Mouse (Mus musculus) left cerebral cortex, postnatal 10 days (tissue): ENCODE measurements around the gene Ddx47. TPM values are rescaled to one million over a fixed set of nuclear protein-coding genes. Genes with fewer than 3 reads are reported as not detected.
A peak's percentile ranks its signal among the peaks of the same experiment; 100 is the strongest.

Experiments used
- DNase-seq, 2 experiments: peaks; one replicate each; pipeline ENCODE4 v3.0.0; 2021 to 2022; ENCODE audit warnings: low spot score in 2 of 2, mixed read lengths in 1 of 2; ENCODE audit errors: extremely low spot score in 1 of 2
- intact Hi-C: fragments of 180-260 bp; cut with DNase I; formaldehyde crosslinking; loops from one replicate; pipeline ENCODE4 v1.15.1; 2025
- total RNA-seq, 2 experiments: library from RNA; stranded (reverse); gene quantifications; 2 replicates each; pipeline ENCODE4 v1.2.3; 2021

Gene Ddx47
- total RNA-seq = 10 to 100 TPM; 51.6 to 53.7 TPM

DNA sequence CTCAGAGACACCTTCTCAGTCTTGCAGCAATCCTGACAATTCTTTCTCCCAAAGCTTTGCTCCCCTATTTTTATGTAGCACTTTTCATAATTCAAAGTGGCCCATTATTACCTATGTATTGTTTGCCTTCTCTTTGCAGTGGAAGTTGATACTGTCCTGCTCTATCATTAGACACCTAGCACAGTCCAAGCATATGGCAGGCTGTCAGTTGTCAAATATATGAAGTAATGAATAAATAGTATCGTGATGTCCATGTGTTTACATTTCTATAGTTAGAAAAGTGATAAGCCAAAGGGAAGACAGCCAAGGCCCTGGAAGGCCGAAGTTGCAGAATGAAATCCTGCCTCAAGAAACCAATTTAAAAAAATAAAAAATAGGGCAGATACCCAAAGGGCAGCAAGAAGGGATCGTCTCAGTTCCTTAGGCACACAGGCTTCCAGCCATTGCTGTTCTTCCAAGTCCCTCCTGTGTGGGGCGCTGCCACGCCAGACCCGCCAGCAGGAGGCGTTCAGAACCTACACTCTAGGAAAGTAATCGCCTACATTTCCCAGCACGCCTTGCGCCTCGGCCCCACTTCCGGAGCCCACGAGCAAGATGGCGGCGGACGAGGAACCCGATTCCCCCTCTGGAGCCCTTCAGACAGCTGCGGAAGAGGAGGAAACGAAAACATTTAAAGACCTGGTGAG lies at the start of gene Ddx47:
Ddx47 (plus strand) TSS at position 565 of the 686 bp plus-strand sequence.
- intact Hi-C loops = no loop called here

DNA sequence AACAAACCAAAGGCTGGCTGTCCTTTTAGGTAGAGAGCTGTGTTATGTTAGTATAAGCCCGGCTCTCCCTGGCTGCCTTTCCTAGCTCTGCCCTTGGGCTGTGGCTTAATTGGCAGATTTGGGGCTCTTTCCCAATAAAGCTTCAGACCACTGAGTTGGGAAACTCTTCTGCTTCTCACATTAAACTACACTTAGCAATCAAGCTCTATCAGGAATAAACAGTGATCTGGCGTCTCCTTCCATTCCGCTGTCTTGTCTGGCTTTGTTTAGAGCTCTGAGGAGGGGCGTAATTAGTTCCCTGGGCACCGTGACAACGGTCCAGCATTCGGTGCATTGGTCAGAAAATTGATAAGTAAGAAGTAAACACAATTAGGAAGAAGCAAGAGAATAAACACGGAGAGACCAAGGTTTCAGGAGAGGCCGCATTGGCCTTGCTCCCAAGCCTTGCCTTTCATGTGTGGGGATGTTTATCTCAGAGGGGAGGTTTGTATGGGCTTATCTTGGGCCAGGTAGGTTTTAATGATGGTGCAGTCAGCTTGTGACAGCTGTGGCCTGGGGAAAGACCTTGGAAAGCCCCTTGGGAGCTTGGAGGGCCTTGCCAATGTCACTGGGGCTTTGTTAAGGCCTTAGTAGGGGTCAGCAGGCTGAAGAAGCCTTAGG lies 49.4 kb upstream of the Ddx47 start:
- intact Hi-C loops = no loop called here
- DNase-seq = no peak

More for the DNA sequence above, at the start of gene Ddx47:
- peak; percentile 93 to 96 for DNase-seq

DNA sequence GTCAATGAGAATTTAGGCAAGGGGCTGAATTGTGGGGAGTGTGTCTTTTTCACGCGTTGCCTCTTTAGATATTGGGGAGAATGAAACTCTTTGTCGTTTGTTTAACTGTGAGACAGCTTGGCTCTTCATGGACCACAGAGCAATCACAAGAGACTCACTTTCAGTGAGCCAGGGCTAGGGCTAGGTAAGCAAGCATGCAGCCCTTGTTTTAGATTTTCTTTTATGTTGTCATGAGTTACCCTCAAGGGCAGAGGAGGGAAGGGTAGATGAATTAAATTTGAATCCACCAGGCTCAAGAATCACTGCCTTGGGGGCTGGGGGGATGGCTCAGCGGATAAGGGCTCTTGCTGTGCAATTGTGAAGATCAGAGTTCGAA lies 48.9 kb upstream of the Ddx47 start:
- DNase-seq = no peak
- intact Hi-C loops = no loop called here

DNA sequence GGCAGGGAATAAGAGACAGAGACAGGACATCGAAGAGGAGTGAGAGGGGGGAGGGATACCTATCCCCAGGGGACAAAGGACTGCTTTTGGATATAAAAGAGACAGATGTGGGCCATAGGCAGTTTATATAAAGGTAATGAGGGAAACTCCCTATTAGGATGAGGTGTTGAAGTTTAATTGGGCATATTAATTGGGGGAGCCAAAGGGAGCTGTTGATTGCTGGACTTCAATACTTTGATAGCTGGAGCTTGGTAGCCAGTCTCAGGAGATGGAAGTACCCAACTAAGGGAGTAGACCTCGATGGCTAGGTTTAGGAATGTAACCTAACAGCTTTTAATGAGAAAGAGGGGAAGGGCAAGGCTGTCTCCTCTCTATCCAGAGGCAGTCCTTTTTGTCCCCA lies 47.5 kb upstream of the Ddx47 start:
- no peak for DNase-seq
- intact Hi-C loops = no loop called here

DNA sequence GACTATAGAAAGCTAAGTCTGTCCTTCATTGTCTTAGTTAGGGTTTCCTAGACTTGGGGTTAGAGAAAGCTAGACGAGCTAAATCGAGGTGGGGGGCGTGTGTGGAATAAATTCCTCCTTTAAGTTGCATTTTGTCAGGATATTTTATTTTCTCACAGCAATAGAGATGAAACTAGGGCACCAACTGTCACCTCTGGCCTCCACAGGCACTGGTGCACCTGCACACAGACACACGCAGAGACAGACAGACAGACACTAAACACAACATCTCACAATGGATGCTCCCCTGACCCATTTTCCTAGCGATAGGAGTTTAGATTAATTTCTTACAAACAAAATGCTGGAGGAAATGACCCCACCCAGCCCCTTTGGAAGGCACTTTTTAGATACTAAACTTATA lies 44.7 kb upstream of the Ddx47 start:
- intact Hi-C loops = no loop called here
- DNase-seq = no peak

DNA sequence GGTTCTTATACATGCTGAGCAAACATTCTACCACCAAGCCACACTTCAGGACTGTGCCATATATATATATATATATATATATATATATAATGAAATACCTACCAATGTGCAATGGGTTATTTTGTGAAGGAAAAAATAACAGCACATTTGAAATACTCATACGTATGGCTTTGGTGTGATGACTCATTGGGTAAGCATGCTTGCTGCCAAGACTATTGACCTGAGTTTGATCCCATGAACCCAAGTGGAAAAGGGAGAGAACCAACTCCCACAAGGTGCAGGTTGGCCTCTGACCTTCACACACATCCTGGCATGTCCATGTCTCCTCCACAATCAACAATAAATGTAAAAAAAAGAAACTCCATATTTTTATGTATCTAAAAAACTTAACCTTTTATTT lies 43.1 kb upstream of the Ddx47 start:
- intact Hi-C loops = no loop called here
- DNase-seq = no peak

DNA sequence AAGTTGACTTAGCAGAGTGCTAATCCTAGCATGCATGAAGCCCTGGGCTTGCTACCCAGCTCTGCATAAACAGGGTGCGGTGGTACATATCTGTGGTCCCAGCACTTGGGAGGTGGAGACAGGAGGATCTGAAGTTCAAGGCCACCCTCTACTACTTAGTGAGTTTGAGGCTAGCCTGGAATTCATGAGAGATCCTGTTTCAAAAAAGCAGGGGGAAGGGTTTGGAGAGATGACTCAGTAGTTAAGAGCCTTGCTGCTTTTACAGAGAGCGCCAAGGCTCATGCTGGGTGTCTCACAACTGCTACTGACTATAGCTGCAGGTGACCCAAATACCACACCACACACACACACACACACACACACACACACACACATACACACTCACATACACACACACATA lies 41.9 kb upstream of the Ddx47 start:
- no peak for DNase-seq
- intact Hi-C loops = no loop called here

DNA sequence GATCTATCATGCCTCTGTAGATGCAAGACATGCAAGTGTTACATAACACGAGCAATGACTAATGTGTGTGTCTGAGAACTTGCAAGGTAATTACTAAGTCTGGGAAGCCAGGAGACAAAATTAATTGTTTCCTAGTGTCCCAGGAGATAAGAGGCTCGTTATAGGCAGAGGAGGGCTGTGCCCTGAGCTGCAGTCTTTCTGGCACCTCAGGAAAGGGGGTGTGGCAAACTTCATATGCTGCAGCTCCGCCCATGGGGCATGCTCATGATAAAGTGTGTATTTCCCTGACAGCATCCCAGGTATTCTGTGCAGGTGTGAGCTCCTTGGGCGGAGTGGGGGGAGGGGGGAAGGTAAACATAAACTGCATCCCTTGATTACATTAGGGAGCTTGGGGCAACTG lies 39.3 kb upstream of the Ddx47 start:
- no peak for DNase-seq

DNA sequence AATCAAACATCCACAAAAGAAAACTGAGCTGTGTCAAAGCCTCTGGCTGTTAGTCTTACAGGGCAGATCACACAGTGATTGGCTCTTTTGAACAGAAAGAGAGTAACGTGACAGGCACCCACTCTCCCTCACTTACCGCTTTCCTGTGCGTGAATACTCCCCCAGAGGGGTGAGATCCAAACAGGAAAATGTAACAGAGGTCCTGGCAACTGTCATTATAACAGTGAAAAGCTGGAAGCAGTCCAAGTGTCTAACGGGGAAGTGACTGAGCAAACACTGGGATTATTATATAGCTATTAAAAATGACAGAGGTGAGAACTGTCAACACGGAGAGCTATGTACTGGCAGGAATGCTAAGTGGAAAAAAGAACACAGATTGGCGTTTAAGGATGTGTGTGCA lies 34.8 kb upstream of the Ddx47 start:
- intact Hi-C loops = no loop called here
- no peak for DNase-seq

More for the DNA sequence above, 39.3 kb upstream of the Ddx47 start:
- intact Hi-C loops = no loop called here

DNA sequence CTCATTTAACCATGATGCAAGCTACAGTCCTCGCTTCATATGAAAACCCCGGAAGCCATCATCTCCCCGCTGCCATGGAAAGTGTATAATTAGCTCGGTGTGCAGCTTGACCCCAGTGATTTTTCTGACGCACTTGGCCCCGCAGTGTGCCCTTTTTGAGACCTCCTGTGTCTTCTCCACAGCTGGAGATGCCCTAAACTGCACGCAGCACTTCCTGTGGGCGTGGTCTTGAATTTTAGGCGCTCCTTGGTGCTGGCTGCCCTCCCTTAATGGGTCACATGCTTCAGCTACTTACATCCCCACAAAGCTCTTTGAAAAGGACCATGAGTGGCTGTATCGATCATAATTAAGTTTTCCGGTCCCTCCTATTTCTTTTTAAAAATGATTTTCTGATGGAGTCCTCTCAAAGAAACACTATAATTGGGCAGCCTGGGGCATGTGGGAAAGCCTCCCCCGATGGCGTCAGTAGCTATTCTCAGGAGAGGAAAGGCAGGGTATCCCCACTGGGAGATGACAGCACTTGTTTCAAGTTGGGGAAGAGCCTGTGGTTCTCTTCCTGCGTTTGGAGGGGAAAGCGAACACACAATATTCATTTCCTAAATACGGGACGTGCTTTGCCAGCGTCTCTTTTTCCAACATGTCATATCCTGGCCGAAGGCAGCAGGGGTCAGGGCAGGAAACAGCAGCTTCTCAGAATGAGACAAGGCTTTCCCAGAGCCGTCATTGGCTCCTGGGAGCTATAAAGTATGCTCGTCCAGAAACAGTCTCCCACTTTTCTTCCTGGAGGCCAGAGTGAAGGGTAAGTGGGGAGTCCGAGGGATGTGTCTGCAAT lies 30.0 kb upstream of the Ddx47 start, which contains the start of gene Apold1:
Apold1 (plus strand) TSS at position 488 of the 832 bp plus-strand sequence.
- intact Hi-C loops = no loop called here
- DNase-seq = peak in 1 of 2 experiments; percentile 77

DNA sequence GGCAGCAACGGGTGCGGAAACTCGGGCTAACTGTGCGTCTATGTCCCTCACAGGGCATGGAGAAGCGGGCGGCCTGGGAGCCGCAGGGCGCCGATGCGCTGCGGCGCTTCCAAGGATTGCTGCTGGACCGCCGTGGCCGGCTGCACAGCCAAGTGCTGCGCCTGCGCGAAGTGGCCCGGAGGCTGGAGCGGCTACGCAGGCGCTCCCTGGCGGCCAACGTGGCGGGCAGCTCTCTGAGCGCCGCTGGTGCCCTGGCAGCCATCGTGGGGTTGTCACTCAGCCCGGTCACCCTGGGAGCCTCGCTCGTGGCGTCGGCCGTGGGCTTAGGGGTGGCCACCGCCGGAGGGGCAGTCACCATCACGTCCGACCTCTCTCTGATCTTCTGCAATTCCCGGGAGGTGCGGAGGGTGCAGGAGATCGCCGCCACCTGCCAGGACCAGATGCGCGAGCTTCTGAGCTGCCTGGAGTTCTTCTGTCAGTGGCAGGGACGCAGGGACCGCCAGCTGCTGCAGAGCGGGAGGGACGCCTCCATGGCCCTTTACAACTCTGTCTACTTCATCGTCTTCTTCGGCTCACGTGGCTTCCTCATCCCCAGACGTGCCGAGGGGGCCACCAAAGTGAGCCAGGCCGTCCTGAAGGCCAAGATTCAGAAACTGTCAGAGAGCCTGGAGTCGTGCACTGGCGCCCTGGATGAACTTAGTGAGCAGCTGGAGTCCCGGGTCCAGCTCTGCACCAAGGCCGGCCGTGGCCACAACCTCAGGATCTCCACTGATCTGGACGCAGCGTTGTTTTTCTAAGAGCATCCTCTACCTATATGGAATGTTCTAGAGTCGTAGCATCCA lies 27.7 kb upstream of the Ddx47 start:
- peak; percentile 79 to 96 for DNase-seq
- intact Hi-C loops = no loop called here

DNA sequence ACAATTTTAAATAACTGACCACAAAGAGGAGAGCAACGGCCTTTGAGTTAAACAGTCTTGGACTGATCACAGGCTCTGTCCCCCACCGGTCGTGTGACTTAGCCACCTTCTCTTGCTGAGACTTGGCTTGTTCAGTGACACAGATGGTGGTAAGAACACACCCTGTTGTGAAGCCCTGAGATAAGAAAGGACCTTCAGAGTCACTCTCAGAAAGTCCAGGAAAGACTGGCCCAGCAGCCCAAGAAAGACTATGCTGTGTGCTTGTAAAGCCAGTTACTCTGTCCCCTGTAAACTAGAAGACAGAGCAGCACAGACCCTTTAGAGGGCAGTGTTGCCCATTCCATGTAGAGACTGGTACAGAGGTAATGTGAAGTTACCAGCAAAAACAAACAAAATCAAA lies 26.7 kb upstream of the Ddx47 start:
- DNase-seq = no peak
- intact Hi-C loops = no loop called here

DNA sequence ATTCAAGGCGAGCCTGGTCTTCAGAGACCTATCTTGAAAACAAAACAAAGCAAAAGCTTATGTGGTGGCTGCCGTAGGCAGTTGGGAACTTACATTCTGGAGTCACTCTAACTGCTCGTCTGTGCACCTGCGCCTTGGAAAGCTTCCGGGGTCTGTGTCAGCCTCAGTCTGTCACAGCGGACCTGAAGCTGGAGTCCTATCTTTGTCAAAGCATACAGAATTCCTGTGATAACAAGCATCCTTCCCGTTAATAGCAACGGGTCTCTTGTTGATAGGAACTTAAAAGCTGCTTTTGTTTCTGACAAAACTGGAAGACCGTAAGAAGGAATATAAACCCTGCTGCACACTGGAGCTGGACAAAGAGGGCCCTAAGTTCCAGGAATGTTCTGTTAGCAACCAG lies 23.0 kb upstream of the Ddx47 start:
- DNase-seq = no peak
- intact Hi-C loops = no loop called here

DNA sequence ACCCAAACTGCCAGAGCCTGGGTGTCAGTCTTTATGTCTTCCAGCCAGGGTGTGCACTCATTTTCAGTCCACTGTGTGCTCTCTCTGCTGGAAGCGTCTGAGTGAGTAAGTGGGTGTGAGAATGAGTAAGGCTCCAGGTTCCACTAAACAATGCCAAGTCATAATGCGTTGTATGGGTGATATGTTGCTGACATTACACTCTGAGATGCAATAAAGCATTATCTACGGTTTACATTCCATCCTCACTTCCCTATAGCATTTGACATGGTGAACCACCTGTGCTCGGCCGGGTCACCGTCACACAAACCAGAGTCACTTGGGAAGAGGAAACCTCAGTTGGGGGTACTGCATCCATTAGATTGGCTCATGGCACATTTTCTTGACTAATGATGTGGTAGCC lies 20.7 kb upstream of the Ddx47 start:
- intact Hi-C loops = no loop called here
- DNase-seq = no peak

DNA sequence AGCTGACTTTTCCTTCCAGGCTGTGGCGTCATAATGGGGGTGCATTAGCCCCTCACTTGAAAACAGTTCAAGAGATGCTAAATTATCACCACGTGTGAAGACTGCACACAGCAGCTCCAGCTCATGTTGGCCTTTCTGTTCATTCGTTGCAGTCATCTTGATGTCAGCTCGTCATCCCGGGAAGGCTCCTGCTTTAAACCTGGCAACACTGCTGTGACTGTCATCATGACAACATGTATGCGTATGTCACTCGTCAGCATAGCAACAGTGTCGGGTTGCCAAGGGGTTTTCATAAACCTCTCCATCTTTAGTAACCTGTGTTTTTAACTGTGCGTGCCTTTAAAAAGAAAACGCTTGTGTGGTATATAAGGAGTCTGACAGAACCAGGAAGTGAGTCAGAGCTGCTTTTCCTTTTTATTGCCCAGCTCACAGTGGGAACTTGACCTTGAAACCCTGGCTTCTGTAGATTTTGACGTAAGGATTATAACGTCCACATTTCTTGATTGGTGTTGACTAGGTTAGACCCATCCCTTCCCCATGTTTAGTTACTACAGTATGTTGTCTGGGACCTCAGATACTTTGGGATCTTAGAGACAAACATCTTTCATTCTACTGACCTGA lies 17.3 kb upstream of the Ddx47 start:
- intact Hi-C loops = no loop called here
- DNase-seq = peak; percentile 45 to 72

DNA sequence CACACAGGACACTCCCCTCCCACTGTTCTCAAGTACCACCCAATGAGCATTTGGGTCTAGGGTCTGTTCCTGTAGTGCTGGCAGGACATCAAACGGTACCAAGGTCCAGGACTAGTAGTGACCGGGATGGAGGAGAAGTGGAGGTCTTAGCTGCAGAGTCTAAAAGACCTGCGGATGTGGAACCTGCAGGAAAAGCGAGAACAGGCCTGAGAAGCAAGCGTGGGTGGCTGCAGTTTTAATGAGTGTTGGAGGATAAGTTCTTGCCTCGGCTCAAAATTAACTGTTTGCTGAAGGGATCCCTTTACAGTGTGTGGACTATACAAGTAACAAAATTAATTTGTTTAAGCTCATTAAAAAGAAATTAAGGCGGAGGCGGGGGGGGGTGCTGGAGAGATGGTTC lies 16.4 kb upstream of the Ddx47 start:
- intact Hi-C loops = no loop called here
- no peak for DNase-seq

DNA sequence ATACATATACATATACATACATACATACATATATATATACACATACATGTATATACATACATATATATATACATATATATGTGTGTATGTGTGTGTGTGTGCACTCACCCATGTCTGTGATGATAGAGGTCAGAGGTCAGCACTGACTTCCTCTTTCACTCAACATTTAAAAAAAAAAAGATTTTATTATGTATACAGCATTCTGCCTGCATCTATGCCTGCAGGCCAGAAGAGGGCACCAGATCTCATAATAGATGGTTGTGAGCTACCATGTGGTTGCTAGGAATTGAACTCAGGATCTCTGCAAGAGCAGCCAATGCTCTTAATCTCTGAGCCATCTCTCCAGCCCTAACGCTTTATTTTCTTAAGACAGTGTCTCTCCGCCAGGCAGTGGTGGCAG lies 14.5 kb upstream of the Ddx47 start:
- DNase-seq = no peak
- intact Hi-C loops = no loop called here

DNA sequence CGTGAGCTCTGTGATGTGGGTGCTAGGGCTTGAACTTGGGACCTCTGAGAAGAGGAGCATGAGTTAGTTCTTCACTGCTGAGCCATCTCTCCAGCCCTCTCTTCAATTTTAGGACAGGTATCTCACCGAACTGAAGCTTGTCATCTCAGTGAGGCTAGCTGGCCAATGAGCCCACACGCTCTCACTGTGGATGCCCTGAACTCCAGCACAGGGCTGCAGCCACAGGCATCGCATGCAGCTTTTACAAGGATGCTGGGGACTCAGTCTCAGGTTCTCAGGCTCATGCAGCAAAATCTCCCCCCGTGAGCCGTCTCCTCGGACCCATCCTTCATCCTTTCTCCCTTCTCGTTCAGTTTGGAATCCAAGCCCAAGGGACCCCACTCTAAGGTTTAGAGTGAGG lies 13.3 kb upstream of the Ddx47 start:
- intact Hi-C loops = no loop called here
- no peak for DNase-seq

DNA sequence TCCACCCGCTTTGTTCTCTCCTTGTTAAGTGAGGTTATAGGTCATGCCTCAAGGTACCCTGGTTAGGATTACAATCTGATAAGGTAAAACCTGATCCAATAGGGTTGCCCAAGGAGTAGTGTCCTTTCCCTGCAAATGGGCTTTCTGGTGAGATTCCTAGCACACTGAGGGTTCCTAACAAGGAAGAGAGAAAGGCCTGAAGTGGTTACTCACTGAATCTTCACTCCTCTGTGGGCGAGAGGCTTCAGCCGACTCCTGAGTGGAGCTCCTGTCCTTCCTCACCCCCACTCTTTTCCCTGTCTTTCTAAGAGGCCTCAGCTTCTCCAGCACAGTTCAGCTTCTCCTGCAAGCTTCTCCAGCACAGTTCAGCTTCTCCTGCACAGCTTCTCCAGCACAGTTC lies 12.6 kb upstream of the Ddx47 start:
- intact Hi-C loops = no loop called here
- DNase-seq = no peak
